Mouse (Mus musculus) forebrain, embryonic 12.5 days (tissue): ENCODE results near the gene Atp6v1g1. TPM values are rescaled to one million over a fixed set of nuclear protein-coding genes. Genes with fewer than 3 reads are reported as not detected.

Experiments used
- ATAC-seq: fragments of 200-750 bp; cut with Nextera tagmentation; 2 replicates; pipeline ENCODE4 v1.8.0; 2017; ENCODE audit warnings: moderate TSS enrichment; ENCODE audit not compliant: low FRiP score
- H3K27ac ChIP-seq: fragments of 300-500 bp; sonication (generic); 2 replicates; pipeline ENCODE4 v1.5.1; 2016; ENCODE audit warnings: mild to moderate bottlenecking
- H3K27me3 ChIP-seq: fragments of 300-500 bp; sonication (generic); 2 replicates; pipeline ENCODE4 v1.6.1; 2016; ENCODE audit warnings: mild to moderate bottlenecking
- H3K36me3 ChIP-seq: fragments of 300-500 bp; sonication (generic); replicated peaks from 2 replicates; pipeline ENCODE4 v1.6.1; 2016; ENCODE audit warnings: mild to moderate bottlenecking
- H3K4me1 ChIP-seq: fragments of 300-500 bp; sonication (generic); 2 replicates; pipeline ENCODE4 v1.6.1; 2016
- H3K4me2 ChIP-seq: fragments of 300-500 bp; sonication (generic); 2 replicates; pipeline ENCODE4 v1.6.1; 2016; ENCODE audit warnings: mild to moderate bottlenecking, moderate library complexity
- H3K4me3 ChIP-seq: fragments of 300-500 bp; sonication (generic); replicated peaks from 2 replicates; pipeline ENCODE4 v1.5.1; 2016; ENCODE audit warnings: mild to moderate bottlenecking
- H3K9ac ChIP-seq: fragments of 300-500 bp; sonication (generic); 2 replicates; pipeline ENCODE4 v1.6.1; 2016; ENCODE audit warnings: mild to moderate bottlenecking
- H3K9me3 ChIP-seq: fragments of 300-500 bp; sonication (generic); 2 replicates; pipeline ENCODE4 v1.6.1; 2016
- WGBS: fragments of 180-500 bp; shearing (Covaris S2); methylation state at CpG from one replicate; pipeline ENCODE4 v1.1.7; 2016; 5-methylcytosine and 5-hydroxymethylcytosine counted together
- polyA plus RNA-seq: library from polyadenylated mRNA; unstranded; fragments of >200 nt; fragmentation: Nextera tagmentation; extraction: Ambion mirVana; gene quantifications from 2 replicates; pipeline ENCODE4 v1.2.1, GENCODE M21; 2016

Gene Atp6v1g1
- polyA plus RNA-seq, 1 experiment from 2014 or later = 346 TPM

- H3K9me3 ChIP-seq = no peaks in the 10 kb centered on the region
- no peak overlapping the region for H3K9ac ChIP-seq
- H3K27ac ChIP-seq = no peak overlapping the region
- no peaks in the 10 kb centered on the region for H3K36me3 ChIP-seq
- ATAC-seq = no peak
- WGBS = 81% methylated on average over 5 of the region's 5 CpGs
- H3K4me1 ChIP-seq = peaks cover 4% of the 10 kb centered on the region; the same call in 1 of the 2 replicates
- H3K4me2 ChIP-seq = no peak overlapping the region
- H3K27me3 ChIP-seq = no peaks in the 10 kb centered on the region
- no peak overlapping the region for H3K4me3 ChIP-seq
Measured at GRCm38 (mm10) chr4:63594459-63595110, 50.0 kb downstream of the Atp6v1g1 start.

GRCm38 (mm10) chr4:63595259-63595658 is 50.7 kb downstream of the Atp6v1g1 start:
- 75% methylated on average over 10 of the region's 10 CpGs for WGBS
- Histone ChIP-seq H3K4me1 (peaks cover 4% of the 10 kb centered on the region; the same call in 1 of the 2 replicates), H3K36me3 (no peaks in the 10 kb centered on the region), H3K9me3 (no peaks in the 10 kb centered on the region), H3K27ac (no peak overlapping the region), H3K27me3 (no peaks in the 10 kb centered on the region), H3K4me3 (no peak overlapping the region), H3K9ac (no peak overlapping the region), H3K4me2 (no peak overlapping the region)
- no peak for ATAC-seq

GRCm38 (mm10) chr4:63596010-63596409 is 51.4 kb downstream of the Atp6v1g1 start:
- H3K9ac ChIP-seq = no peak overlapping the region
- H3K36me3 ChIP-seq = no peaks in the 10 kb centered on the region
- peaks cover 4% of the 10 kb centered on the region; the same call in 1 of the 2 replicates for H3K4me1 ChIP-seq
- ATAC-seq = no peak
- no peaks in the 10 kb centered on the region for H3K9me3 ChIP-seq
- H3K27me3 ChIP-seq = no peaks in the 10 kb centered on the region
- no peak overlapping the region for H3K4me3 ChIP-seq
- H3K27ac ChIP-seq = no peak overlapping the region
- H3K4me2 ChIP-seq = no peak overlapping the region
- 97% methylated on average over 4 of the region's 4 CpGs for WGBS

Other genes with a start within 250 kb of the Atp6v1g1 start
- gene Orm1, start 200.2 kb upstream of the Atp6v1g1 start, polyA plus RNA-seq = not detected in 2 replicates
- not detected in 2 replicates for gene Orm3, start 188.6 kb upstream of the Atp6v1g1 start, polyA plus RNA-seq
- not detected in 2 replicates for gene Orm2, start 182.3 kb upstream of the Atp6v1g1 start, polyA plus RNA-seq
- 24.6 and 29.3 TPM in 2 replicates for gene Akna, start 141.4 kb upstream of the Atp6v1g1 start, polyA plus RNA-seq
- 9.4 and 10.5 TPM in 2 replicates for gene Whrn, start 48.8 kb upstream of the Atp6v1g1 start, polyA plus RNA-seq
- gene Tmem268, start 14.0 kb downstream of the Atp6v1g1 start, polyA plus RNA-seq = 6.6 and 7.3 TPM in 2 replicates
- not detected in 2 replicates for gene Gm11213, start 60.5 kb downstream of the Atp6v1g1 start, polyA plus RNA-seq
- gene Tex48, start 77.7 kb downstream of the Atp6v1g1 start, polyA plus RNA-seq = not detected in 2 replicates
- not detected in 2 replicates for gene Gm11214, start 118.6 kb downstream of the Atp6v1g1 start, polyA plus RNA-seq
- gene Tnfsf15, start 200.3 kb downstream of the Atp6v1g1 start, polyA plus RNA-seq = not detected in 2 replicates